Mouse (Mus musculus) hindbrain, embryonic 16.5 days (tissue): ENCODE measurements around the gene Timm50. TPM values are rescaled to one million over a fixed set of nuclear protein-coding genes. Genes with fewer than 3 reads are reported as not detected.

Source experiments
- ATAC-seq: fragments of 200-750 bp; cut with Nextera tagmentation; 2 replicates; pipeline ENCODE4 v1.8.0; 2017; ENCODE audit warnings: moderate TSS enrichment, moderate library complexity
- H3K27ac ChIP-seq: fragments of 300-500 bp; sonication (generic); 2 replicates; pipeline ENCODE4 v1.5.1; 2014; ENCODE audit warnings: low read depth, mild to moderate bottlenecking, control low read depth, low read length, moderate library complexity
- H3K27me3 ChIP-seq: fragments of 300-500 bp; sonication (generic); replicated peaks from 2 replicates; pipeline ENCODE4 v1.6.1; 2014; ENCODE audit warnings: low read length; ENCODE audit not compliant: control insufficient read depth, insufficient read depth
- H3K36me3 ChIP-seq: fragments of 300-500 bp; sonication (generic); 2 replicates; pipeline ENCODE4 v1.6.1; 2014; ENCODE audit warnings: mild to moderate bottlenecking, low read length, moderate library complexity, mixed read lengths; ENCODE audit not compliant: control insufficient read depth, insufficient read depth
- H3K4me1 ChIP-seq: fragments of 300-500 bp; sonication (generic); 2 replicates; pipeline ENCODE4 v1.6.1; 2014; ENCODE audit warnings: low read depth, low read length; ENCODE audit not compliant: control insufficient read depth, insufficient read depth
- H3K4me2 ChIP-seq: fragments of 300-500 bp; sonication (generic); 2 replicates; pipeline ENCODE4 v1.6.1; 2014; ENCODE audit warnings: mild to moderate bottlenecking, low read length, control low read depth, moderate library complexity
- H3K4me3 ChIP-seq: fragments of 300-500 bp; sonication (generic); 2 replicates; pipeline ENCODE4 v1.5.1; 2014; ENCODE audit warnings: mild to moderate bottlenecking, low read length, control low read depth, moderate library complexity
- H3K9ac ChIP-seq: fragments of 300-500 bp; sonication (generic); 2 replicates; pipeline ENCODE4 v1.6.1; 2014; ENCODE audit warnings: low read depth, mild to moderate bottlenecking, control low read depth, low read length, moderate library complexity
- H3K9me3 ChIP-seq: fragments of 300-500 bp; sonication (generic); 2 replicates; pipeline ENCODE4 v1.6.1; 2014; ENCODE audit warnings: mild to moderate bottlenecking, low read length, moderate library complexity; ENCODE audit not compliant: control insufficient read depth
- whole genome bisulfite sequencing: fragments of 180-500 bp; shearing (Covaris S2); extraction: QIAGEN DNeasy Blood & Tissue Kit; methylation state at CpG from one replicate; pipeline ENCODE4 v1.1.7; 2014; 5-methylcytosine and 5-hydroxymethylcytosine counted together
- polyA plus RNA-seq: library from polyadenylated mRNA; unstranded; fragments of >200 nt; fragmentation: Nextera tagmentation; extraction: Ambion mirVana; gene quantifications from 2 replicates; pipeline ENCODE4 v1.2.1, GENCODE M21; 2015

Timm50 gene
- polyA plus RNA-seq, 1 experiment from 2014 or later = 131 TPM

DNA sequence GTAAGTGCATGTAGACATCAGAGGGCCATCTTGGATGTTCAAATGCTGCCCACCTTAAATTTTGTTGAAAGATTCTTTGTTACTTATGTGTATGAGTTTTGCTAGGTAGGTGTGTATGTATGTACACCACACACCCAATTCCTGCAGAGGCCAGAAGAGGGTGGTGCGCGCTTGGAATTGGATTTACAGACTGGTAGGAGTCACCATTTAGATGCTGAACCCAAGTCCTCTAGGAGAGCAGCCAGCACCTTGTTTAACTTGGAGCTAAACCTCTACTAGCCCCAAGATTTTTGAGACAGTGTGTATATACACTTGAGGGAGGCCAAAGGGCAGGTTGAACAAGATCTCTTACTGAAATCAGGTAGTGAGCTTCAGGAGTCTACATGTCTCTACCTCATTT, 41.4 kb upstream of the Timm50 start:
- no peak overlapping the region for H3K9ac ChIP-seq
- no peak overlapping the region for H3K27ac ChIP-seq
- H3K9me3 ChIP-seq = no peaks in the 10 kb centered on the region
- no peak for ATAC-seq
- H3K4me1 ChIP-seq = peaks cover 17% of the 10 kb centered on the region
- peaks cover 22% of the 10 kb centered on the region for H3K36me3 ChIP-seq
- WGBS = 89% methylated on average over 2 of the region's 2 CpGs
- no peak overlapping the region for H3K4me3 ChIP-seq
- H3K4me2 ChIP-seq = no peak overlapping the region
- H3K27me3 ChIP-seq = no peaks in the 10 kb centered on the region

DNA sequence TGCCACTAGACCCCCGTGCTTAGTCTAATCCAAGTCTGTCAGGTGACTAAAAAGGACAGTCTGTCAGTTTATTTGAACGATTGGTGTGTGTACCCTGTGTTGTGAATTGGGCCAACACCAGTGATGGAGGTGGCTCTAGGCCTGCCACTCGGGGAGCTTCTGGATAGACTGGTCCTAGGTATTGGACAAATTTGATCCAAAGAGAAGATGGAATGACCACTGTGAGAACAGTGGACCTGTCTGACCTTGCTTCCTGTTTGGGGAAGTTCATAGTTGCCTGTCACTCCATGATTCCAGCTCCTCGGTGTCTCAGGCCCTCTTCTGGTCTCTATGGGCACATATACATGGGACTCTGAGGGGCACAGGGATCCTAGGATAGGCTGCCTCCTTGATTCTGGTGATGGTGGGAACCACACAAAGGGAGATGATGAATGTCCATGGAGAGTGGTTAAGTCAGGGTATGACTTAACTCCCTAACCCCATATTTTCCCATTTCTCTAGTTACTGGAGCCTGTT, 39.9 kb upstream of the Timm50 start:
- Histone ChIP-seq H3K4me1 (peaks cover 12% of the 10 kb centered on the region), H3K36me3 (peaks cover 22% of the 10 kb centered on the region), H3K9me3 (no peaks in the 10 kb centered on the region), H3K27ac (no peak overlapping the region), H3K9ac (peak overlapping the region; percentile 93; the same call in 1 of the 2 replicates), H3K4me2 (peak overlapping the region; percentile 74), H3K4me3 (peak overlapping the region; percentile 70), H3K27me3 (no peaks in the 10 kb centered on the region)
- WGBS = 52% methylated on average over 4 of the region's 4 CpGs
- ATAC-seq = no peak

DNA sequence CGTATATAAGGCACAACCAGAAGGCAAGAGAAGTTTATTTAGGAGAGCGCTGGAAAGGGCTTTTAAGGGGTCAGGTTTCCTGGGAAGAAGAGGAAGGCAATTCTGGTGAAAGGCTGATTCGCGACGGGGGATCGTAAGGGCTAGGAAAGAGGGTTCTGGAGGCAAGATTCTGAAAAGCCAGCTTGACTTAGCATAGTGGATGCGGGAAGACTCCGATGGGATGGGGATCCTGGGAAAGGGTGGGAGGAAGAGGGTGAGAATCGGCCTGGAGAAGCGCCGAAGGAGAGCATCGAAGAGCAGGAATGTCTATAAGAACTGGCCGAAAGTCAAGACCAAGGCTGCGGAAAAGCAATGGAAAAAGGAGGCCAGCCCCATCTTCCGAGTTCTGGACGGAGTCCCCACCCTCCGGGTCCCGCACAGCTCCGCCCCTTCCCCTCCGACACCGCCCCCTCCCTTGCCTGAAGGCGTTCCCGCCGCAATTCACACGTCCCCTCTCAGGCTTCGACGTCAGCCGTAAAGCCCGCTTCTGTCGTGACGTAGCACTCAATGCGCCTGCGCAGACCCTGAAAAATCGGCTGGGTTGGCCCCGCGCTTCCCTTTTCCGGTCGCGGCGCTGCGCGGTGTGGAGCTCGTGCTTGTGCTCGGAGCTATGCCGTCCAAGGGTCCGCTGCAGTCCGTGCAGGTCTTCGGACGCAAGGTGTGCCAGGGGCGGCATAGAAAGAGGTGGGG, 38.4 kb upstream of the Timm50 start, which contains the start of gene Rps16:
Gene Rps16 (plus strand): TSS at position 498 of the 729 bp plus-strand sequence.
- Histone ChIP-seq H3K27me3 (no peaks in the 10 kb centered on the region), H3K4me1 (peaks cover 12% of the 10 kb centered on the region), H3K27ac (peak within 1 kb of the TSS; percentile 84), H3K4me3 (peak within 1 kb of the TSS; percentile 70), H3K36me3 (peaks cover 22% of the 10 kb centered on the region), H3K9me3 (no peaks in the 10 kb centered on the region), H3K9ac (peak within 1 kb of the TSS; percentile 93), H3K4me2 (peak within 1 kb of the TSS; percentile 74)
- 1% methylated on average over 46 of the region's 50 CpGs for WGBS
- peak; percentile 96 for ATAC-seq

DNA sequence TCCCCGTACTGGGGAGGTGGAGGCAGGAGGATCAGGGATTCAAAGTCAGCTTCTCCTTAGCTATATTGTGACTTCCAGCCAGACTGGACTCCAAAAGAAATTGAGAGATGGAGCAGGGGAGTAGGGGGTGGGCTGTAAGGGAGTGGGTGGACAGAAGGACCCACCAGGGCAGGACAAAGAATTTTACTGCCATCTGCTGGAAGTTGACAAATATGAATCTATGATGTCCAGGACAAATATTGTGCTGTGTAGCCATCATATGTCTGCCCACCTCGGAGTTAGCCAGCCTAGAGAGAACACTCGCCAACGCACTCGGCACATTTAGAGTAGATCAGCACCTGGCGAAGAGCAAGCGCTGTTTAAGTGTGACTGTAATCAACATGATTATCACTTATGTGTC, 36.7 kb upstream of the Timm50 start:
- no peak for ATAC-seq
- H3K9me3 ChIP-seq = no peaks in the 10 kb centered on the region
- peaks cover 12% of the 10 kb centered on the region for H3K4me1 ChIP-seq
- H3K27me3 ChIP-seq = no peaks in the 10 kb centered on the region
- H3K36me3 ChIP-seq = peaks cover 11% of the 10 kb centered on the region
- no peak overlapping the region for H3K4me2 ChIP-seq
- H3K4me3 ChIP-seq = no peak overlapping the region
- 84% methylated on average over 7 of the region's 7 CpGs for WGBS
- no peak overlapping the region for H3K9ac ChIP-seq
- no peak overlapping the region for H3K27ac ChIP-seq

DNA sequence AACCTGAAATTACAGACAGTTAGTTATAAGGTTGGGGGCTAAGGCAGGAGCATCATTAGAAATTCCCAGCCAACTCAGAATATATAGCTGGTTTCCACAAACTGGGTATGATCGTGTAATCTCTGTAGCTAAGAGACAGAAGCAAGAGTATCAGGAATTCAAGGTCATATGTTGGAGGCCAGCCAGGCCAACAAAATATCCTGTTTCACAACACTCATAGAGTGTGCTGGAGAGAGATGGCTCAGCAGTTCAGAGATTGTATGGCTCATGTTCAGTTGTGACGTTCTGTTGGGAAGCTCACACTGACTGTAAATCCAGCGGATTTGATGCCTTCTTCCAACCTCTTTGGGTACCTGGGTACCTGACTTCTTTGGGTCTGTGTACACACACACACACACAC, 35.9 kb upstream of the Timm50 start:
- no peak overlapping the region for H3K4me3 ChIP-seq
- no peak overlapping the region for H3K9ac ChIP-seq
- peaks cover 2% of the 10 kb centered on the region; the same call in 1 of the 2 replicates for H3K36me3 ChIP-seq
- no peaks in the 10 kb centered on the region for H3K9me3 ChIP-seq
- no peak for ATAC-seq
- no peak overlapping the region for H3K27ac ChIP-seq
- WGBS = 76% methylated on average over 3 of the region's 3 CpGs
- peaks cover 12% of the 10 kb centered on the region for H3K4me1 ChIP-seq
- no peak overlapping the region for H3K4me2 ChIP-seq
- H3K27me3 ChIP-seq = no peaks in the 10 kb centered on the region

DNA sequence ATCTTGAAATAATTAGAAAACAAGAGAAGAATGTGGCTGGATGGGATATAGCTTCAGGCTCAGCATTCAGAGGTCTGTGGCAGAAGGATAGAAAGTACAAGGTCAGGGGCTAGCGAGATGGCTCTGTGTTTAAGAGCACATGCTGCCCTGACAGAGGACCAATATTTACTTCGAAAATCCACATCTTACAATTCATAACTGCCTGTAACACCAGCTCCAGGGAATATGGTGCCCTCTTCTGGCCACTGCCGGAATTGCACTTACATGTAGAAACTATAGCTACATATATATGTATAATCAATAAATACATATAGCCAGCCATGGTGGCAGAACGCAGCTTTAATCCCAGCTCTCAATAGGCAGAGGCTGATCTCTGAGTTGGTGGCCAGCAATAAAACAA, 32.8 kb upstream of the Timm50 start:
- WGBS = 4% methylated on average over 4 of the region's 4 CpGs
- no peaks in the 10 kb centered on the region for H3K4me1 ChIP-seq
- H3K36me3 ChIP-seq = no peaks in the 10 kb centered on the region
- H3K4me3 ChIP-seq = no peak overlapping the region
- no peak overlapping the region for H3K27ac ChIP-seq
- no peaks in the 10 kb centered on the region for H3K27me3 ChIP-seq
- H3K9me3 ChIP-seq = no peaks in the 10 kb centered on the region
- no peak for ATAC-seq
- H3K4me2 ChIP-seq = no peak overlapping the region
- no peak overlapping the region for H3K9ac ChIP-seq

DNA sequence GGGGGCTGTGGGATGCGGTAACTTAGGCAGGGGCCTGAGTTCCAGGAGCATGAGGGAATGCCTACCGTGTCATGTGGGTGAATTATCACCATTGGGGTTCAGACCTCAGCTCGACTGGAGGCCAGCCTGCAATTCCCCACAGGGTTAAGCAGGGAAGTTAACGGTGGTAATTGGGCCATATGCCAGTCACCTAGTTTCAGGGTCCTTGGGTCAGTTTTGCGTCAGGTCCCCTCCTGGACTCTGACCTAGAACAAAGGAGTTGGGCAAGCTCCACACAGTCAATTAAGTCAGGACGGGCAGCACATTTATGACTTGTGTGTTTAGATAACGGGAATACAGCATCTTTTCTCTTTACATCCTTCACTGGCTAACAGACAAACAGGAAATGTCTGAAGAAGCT, 29.5 kb upstream of the Timm50 start:
- Histone ChIP-seq H3K9me3 (no peaks in the 10 kb centered on the region), H3K27me3 (no peaks in the 10 kb centered on the region), H3K9ac (no peak overlapping the region), H3K4me3 (no peak overlapping the region), H3K36me3 (no peaks in the 10 kb centered on the region), H3K4me1 (peaks cover 12% of the 10 kb centered on the region), H3K27ac (no peak overlapping the region), H3K4me2 (no peak overlapping the region)
- no peak for ATAC-seq
- 56% methylated on average over 7 of the region's 7 CpGs for WGBS

DNA sequence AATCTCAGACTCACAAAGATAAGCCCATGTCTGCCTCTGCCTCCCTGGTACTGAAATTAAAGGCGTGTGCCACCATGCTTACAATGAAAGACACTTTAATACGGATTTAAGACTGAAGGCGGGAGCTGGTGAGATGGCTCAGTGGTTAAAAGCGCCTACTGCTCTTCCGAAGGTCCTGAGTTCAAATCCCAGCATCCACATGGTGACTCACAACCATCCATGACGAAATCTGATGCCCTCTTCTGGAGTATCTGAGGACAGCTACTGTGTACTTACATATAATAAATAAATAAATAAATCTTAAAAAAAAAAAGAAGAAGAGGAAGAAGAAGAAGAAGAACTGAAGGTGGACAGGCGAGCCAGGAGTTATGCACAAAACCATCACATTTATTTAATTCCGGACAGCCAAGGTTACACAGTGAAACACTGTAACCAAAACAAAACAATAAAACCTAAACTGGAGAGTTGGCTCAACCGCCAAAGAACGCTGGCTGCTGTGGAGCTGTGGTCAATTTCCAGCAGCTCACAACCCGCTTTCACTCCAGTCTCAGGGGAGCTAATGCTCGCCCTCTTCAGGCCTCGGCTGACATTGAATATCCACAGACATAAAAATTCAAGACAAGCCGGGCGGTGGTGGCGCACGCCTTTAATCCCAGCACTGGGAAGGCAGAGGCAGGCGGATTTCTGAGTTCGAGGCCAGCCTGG, 27.5 kb upstream of the Timm50 start:
- Histone ChIP-seq H3K4me2 (peak overlapping the region; percentile 86), H3K4me1 (peaks cover 12% of the 10 kb centered on the region), H3K27me3 (no peaks in the 10 kb centered on the region), H3K4me3 (peak overlapping the region; percentile 99), H3K27ac (peak overlapping the region; percentile 76), H3K9ac (peak overlapping the region; percentile 72; the same call in 1 of the 2 replicates), H3K36me3 (no peaks in the 10 kb centered on the region), H3K9me3 (no peaks in the 10 kb centered on the region)
- no peak for ATAC-seq
- 82% methylated on average over 19 of the region's 19 CpGs for WGBS
